Mouse (Mus musculus) stomach, postnatal 0 days (tissue): ENCODE measurements around the gene Samd5. TPM values are rescaled to one million over a fixed set of nuclear protein-coding genes. Genes with fewer than 3 reads are reported as not detected.

Source experiments
- ATAC-seq: fragments of 200-750 bp; cut with Nextera tagmentation; 2 replicates; pipeline ENCODE4 v1.8.0; 2017; ENCODE audit not compliant: low FRiP score, low TSS enrichment
- DNase-seq: peaks from one replicate; pipeline ENCODE4 v3.0.0-alpha.2; 2016; ENCODE audit warnings: low spot score
- H3K27ac ChIP-seq: fragments of 300-500 bp; sonication (generic); replicated peaks from 2 replicates; pipeline ENCODE4 v1.5.1; 2014; ENCODE audit warnings: mild to moderate bottlenecking, control low read depth
- H3K27me3 ChIP-seq: fragments of 300-500 bp; sonication (generic); 2 replicates; pipeline ENCODE4 v1.6.1; 2014; ENCODE audit warnings: low read length; ENCODE audit not compliant: control insufficient read depth, insufficient read depth
- H3K36me3 ChIP-seq: fragments of 300-500 bp; sonication (generic); 2 replicates; pipeline ENCODE4 v1.6.1; 2014; ENCODE audit warnings: low read length, mixed read lengths; ENCODE audit not compliant: control insufficient read depth, insufficient read depth
- H3K4me1 ChIP-seq: fragments of 300-500 bp; sonication (generic); replicated peaks from 2 replicates; pipeline ENCODE4 v1.6.1; 2014; ENCODE audit warnings: antibody characterized with exemption; ENCODE audit not compliant: control insufficient read depth, insufficient read depth
- H3K4me2 ChIP-seq: fragments of 300-500 bp; sonication (generic); replicated peaks from 2 replicates; pipeline ENCODE4 v1.6.1; 2014; ENCODE audit warnings: low read depth, mild to moderate bottlenecking, control low read depth, moderate library complexity
- H3K4me3 ChIP-seq: fragments of 300-500 bp; sonication (generic); 2 replicates; pipeline ENCODE4 v1.5.1; 2014; ENCODE audit warnings: low read depth, low read length, control low read depth
- H3K9ac ChIP-seq: fragments of 300-500 bp; sonication (generic); 2 replicates; pipeline ENCODE4 v1.6.1; 2014; ENCODE audit warnings: mild to moderate bottlenecking, low read length, control low read depth, mixed read lengths
- H3K9me3 ChIP-seq: fragments of 300-500 bp; sonication (generic); 2 replicates; pipeline ENCODE4 v1.6.1; 2016; ENCODE audit warnings: low read length; ENCODE audit not compliant: control insufficient read depth
- CTCF ChIP-seq: IDR thresholded peaks from 2 replicates; pipeline ENCODE4 v1.5.1; 2016; ENCODE audit warnings: antibody characterized with exemption, low read depth, mild to moderate bottlenecking, moderate library complexity
- EP300 ChIP-seq: optimal IDR thresholded peaks from 2 replicates; pipeline ENCODE3; 2016; ENCODE audit warnings: antibody characterized with exemption
- WGBS: fragments of 180-500 bp; shearing (Covaris S2); extraction: QIAGEN DNeasy Blood & Tissue Kit; methylation state at CpG from one replicate; pipeline ENCODE4 v1.1.7; 2014; 5-methylcytosine and 5-hydroxymethylcytosine counted together
- polyA plus RNA-seq: library from polyadenylated mRNA; unstranded; fragments of >200 nt; fragmentation: Nextera tagmentation; extraction: Ambion mirVana; gene quantifications from 2 replicates; pipeline ENCODE4 v1.2.1, GENCODE M21; 2015

The Samd5 gene
- polyA plus RNA-seq, 1 experiment from 2014 or later: 4.7 TPM

- TF ChIP-seq EP300 (no peak), CTCF (no peak)
- no peaks in the 10 kb centered on the region for H3K27me3 ChIP-seq
- no peak overlapping the region for H3K4me3 ChIP-seq
- no peaks in the 10 kb centered on the region for H3K4me1 ChIP-seq
- H3K27ac ChIP-seq: no peak overlapping the region
- WGBS: 79% methylated on average over 3 of the region's 3 CpGs
- H3K9me3 ChIP-seq: no peaks in the 10 kb centered on the region
- no peak for ATAC-seq
- no peak overlapping the region for H3K9ac ChIP-seq
- no peak overlapping the region for H3K4me2 ChIP-seq
- no peaks in the 10 kb centered on the region for H3K36me3 ChIP-seq
- no peak for DNase-seq
Measured at GRCm38 (mm10) chr10:9646391-9646790, 28.6 kb downstream of the Samd5 start.

DNA sequence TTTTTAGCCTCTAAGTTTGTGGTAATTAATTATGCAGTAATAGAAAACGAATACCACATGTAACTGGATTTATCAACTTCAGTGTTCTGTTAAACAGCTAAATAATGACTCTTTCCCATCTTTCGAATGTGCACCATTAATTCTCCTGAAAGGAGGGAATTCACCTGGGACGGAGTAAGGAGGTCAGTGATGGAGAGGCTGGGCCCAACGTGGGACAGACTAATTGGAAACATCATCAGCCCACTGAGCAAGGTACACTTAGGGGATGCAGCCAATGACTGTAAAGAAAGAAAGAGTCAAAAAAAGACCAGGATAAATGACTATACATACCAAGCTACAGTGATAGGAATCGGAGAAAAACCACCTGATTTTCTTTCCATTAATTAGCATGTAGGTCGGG is 31.5 kb downstream of the Samd5 start:
- Histone ChIP-seq H3K27ac (no peak overlapping the region), H3K9ac (no peak overlapping the region), H3K36me3 (no peaks in the 10 kb centered on the region), H3K27me3 (no peaks in the 10 kb centered on the region), H3K4me3 (no peak overlapping the region), H3K9me3 (no peaks in the 10 kb centered on the region), H3K4me2 (no peak overlapping the region), H3K4me1 (no peaks in the 10 kb centered on the region)
- TF ChIP-seq CTCF (no peak), EP300 (no peak)
- DNase-seq: no peak
- ATAC-seq: no peak
- WGBS: 78% methylated on average over 6 of the region's 6 CpGs

GRCm38 (mm10) chr10:9642077-9642476 is 32.9 kb downstream of the Samd5 start:
- no peak overlapping the region for H3K27ac ChIP-seq
- H3K36me3 ChIP-seq: no peaks in the 10 kb centered on the region
- no peak overlapping the region for H3K9ac ChIP-seq
- DNase-seq (no peak), ATAC-seq (no peak)
- H3K9me3 ChIP-seq: no peaks in the 10 kb centered on the region
- no peaks in the 10 kb centered on the region for H3K27me3 ChIP-seq
- 86% methylated on average over 4 of the region's 4 CpGs for WGBS
- H3K4me3 ChIP-seq: no peak overlapping the region
- H3K4me1 ChIP-seq: no peaks in the 10 kb centered on the region
- no peak overlapping the region for H3K4me2 ChIP-seq
- no peak for TF ChIP-seq EP300
- no peak for TF ChIP-seq CTCF

GRCm38 (mm10) chr10:9640678-9641077 is 34.3 kb downstream of the Samd5 start:
- ATAC-seq (peak; percentile 82), DNase-seq (no peak)
- Histone ChIP-seq H3K4me3 (no peak overlapping the region), H3K4me1 (no peaks in the 10 kb centered on the region), H3K4me2 (no peak overlapping the region), H3K27me3 (no peaks in the 10 kb centered on the region), H3K27ac (no peak overlapping the region), H3K36me3 (no peaks in the 10 kb centered on the region), H3K9ac (no peak overlapping the region), H3K9me3 (no peaks in the 10 kb centered on the region)
- WGBS: 35% methylated on average over 2 of the region's 2 CpGs
- TF ChIP-seq EP300 (no peak), CTCF (no peak)

DNA sequence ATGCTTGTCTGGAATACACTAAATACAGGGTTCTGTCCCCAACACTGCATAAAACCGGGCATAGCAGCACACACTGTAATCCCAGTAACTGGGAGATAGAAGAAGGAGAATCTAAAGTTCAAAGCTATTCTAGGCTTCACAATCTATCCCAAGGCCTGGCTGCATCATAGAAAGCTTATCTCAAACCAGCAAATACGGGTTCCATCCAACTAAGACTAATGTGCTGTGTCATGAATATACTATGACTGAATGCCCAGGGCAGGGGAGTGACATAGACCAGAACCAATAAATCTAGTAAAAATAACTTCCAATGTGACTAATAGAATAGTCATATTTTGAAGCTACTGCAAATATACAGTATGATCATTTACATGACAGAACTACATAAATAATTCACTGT is 35.0 kb downstream of the Samd5 start:
- Histone ChIP-seq H3K27ac (no peak overlapping the region), H3K4me3 (no peak overlapping the region), H3K4me2 (no peak overlapping the region), H3K4me1 (no peaks in the 10 kb centered on the region), H3K9me3 (no peaks in the 10 kb centered on the region), H3K27me3 (no peaks in the 10 kb centered on the region), H3K9ac (no peak overlapping the region), H3K36me3 (no peaks in the 10 kb centered on the region)
- TF ChIP-seq EP300: no peak
- WGBS: 65% methylated on average over 2 of the region's 2 CpGs
- DNase-seq (no peak), ATAC-seq (no peak)

DNA sequence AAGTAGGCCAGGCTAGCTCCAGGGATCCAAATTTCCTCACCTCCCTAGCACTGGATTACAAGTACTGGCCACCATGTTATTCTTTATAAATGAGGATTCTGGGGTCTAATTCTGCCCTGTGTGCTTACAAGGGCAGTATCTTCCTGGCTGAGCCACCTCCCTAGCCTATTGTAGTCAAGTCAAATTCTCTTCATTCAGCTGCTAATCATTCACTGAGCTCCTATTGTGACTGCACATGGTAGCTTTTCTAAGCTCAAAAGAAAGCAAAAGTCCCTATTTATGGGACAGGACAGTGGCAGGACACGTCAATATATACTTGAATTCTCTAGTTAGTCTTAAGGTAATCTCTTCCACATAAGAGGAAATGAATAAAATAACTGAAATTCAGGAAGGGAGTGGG is 49.7 kb downstream of the Samd5 start:
- DNase-seq (no peak), ATAC-seq (no peak)
- no peaks in the 10 kb centered on the region for H3K4me1 ChIP-seq
- H3K9ac ChIP-seq: no peak overlapping the region
- H3K36me3 ChIP-seq: no peaks in the 10 kb centered on the region
- no peak overlapping the region for H3K27ac ChIP-seq
- no peak overlapping the region for H3K4me2 ChIP-seq
- no peaks in the 10 kb centered on the region for H3K27me3 ChIP-seq
- H3K9me3 ChIP-seq: no peaks in the 10 kb centered on the region
- TF ChIP-seq CTCF: no peak
- no peak for TF ChIP-seq EP300
- no peak overlapping the region for H3K4me3 ChIP-seq
- WGBS: 45% methylated on average over 1 of the region's 1 CpGs
